Mouse (Mus musculus) erythroblast, adult 5-6 weeks (primary cell): ENCODE measurements around the gene Sec24c. TPM values are rescaled to one million over a fixed set of nuclear protein-coding genes. Genes with fewer than 3 reads are reported as not detected.
"Not testable (repeated sequence)": the region's sequence is repeated elsewhere in the genome, so short reads cannot be mapped to it uniquely, and the experiment has no call there.

Experiments
- ATAC-seq: replicated peaks from 2 replicates; pipeline ENCODE4 v1.8.0; 2016; ENCODE audit warnings: moderate number of reproducible peaks, mild to moderate bottlenecking, moderate TSS enrichment, inconsistent platforms; ENCODE audit not compliant: poor library complexity, low FRiP score, severe bottlenecking
- total RNA-seq, 2 experiments: library from RNA; stranded (forward) in 1 of 2; stranded (reverse) in 1 of 2; fragments of 150-400 nt in 1 of 2; fragments of 200-764, 138-1000 nt in 1 of 2; gene quantifications; 2 replicates each; pipeline versions ENCODE4 v1.2.3 to v1.2.4; 2015 to 2017; ENCODE audit warnings: low replicate concordance in 2 of 2

The Sec24c gene
- total RNA-seq (2015; ENCODE audit: low replicate concordance) (20.8 and 32.6 TPM in 2 replicates), total RNA-seq (2017; ENCODE audit: low replicate concordance) (60.1 and 67.7 TPM in 2 replicates)

GRCm38 (mm10) chr14:20674064-20674833, at the start of gene Sec24c:
Sec24c (plus strand) TSS chr14:20674308.
- peak; percentile 95 for ATAC-seq

DNA sequence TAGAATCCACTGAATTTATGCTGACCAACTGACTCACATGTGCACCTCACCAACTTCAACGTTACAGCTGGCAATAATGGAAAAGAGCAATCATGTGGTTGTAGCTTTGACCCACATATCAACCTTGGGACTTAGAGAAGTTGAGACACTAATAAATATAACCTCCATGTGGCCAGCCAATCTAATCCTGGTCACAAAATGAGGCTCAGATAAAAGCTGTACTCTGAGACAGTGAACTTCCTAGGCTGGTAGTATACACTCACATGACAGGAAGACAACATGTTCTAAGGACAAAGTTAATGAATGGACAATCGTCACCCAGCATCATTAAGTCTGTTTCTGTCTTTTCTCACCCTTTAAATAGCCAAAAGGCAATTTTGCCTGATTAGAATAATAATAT, 47.7 kb upstream of the Sec24c start:
- no peak for ATAC-seq

DNA sequence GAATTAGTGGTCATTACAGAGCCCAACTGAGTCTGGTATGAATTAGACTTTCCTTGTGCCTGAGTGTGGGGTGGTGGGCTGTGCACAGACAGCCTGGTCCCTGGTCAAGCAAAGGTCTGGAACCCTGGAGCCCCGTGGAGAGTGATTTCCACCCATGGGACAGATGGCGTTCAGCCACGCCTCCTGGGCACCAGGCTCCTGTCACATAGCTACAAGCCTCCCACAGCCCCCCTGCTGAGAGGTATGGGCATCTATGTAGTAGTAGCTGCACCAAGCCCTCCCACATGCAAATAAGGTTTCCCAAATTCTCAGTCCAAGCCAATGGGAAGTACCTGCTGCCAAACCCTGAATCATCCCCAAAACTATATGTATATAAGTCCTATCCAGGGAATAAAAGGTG, 47.1 kb upstream of the Sec24c start:
- no peak for ATAC-seq

GRCm38 (mm10) chr14:20631253-20631652, 42.9 kb upstream of the Sec24c start:
- ATAC-seq = no peak

DNA sequence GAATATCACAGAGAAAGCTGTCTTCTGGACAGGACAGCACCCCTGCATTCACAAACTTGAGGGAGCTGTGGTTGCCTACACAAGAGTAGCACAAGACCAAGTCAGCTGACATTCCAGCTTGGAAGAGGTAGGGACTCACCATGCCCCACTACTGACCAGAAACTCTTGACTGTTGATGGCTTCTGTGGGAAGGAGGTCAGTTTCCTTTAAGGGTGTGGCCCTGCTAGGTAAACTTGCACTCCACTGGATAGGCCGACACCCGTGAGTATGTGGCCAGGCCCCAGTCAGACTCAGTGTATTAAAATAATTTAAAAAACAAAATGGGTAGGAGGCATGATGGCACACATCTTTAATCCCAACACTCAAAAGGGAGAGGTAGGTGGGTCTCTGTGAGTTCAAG, 38.6 kb upstream of the Sec24c start:
- ATAC-seq = no peak

DNA sequence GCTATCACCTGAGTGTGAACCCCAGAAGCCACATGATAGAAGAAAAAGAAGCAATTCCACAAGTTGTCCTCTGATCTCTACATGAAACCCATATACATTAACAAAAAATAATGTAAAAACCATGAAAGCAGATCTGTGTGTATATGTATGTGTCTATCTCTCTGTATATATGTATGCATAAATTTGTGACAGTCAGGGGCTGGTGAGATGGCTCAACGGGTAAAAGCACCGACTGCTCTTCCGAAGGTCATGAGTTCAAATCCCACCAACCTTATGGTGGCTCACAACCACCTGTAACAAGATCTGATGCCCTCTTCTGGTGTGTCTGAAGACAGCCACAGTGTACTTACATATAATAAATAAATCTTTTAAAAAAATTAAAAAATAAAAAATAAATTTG, 37.1 kb upstream of the Sec24c start:
- ATAC-seq = not testable (repeated sequence)

- ATAC-seq = no peak
Measured at GRCm38 (mm10) chr14:20637818-20638574, 36.1 kb upstream of the Sec24c start.

DNA sequence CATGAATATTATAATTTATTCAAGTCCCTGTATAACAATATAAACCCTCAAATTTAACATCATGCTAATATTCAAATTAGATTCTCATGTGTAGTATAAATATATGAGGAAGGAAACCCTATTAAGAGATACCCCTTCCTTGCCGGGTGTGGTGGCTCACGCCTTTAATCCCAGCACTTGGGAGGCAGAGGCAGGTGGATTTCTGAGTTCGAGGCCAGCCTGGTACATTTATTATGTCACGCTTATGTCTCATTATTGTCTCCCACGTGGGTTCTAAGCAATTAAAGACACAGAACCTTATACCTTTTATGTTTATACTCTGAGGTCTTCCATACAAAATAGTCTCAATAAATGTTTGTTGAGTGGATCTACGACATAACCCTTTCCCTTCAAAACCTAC, 35.4 kb upstream of the Sec24c start:
- no peak for ATAC-seq

- ATAC-seq = no peak
Measured at GRCm38 (mm10) chr14:20639918-20640619, 34.0 kb upstream of the Sec24c start.

- ATAC-seq = peak; percentile 97
Measured at GRCm38 (mm10) chr14:20640644-20641437, 33.3 kb upstream of the Sec24c start, which contains the start of gene Usp54. Usp54 (minus strand) TSS chr14:20641063.

GRCm38 (mm10) chr14:20641438-20641875, 32.7 kb upstream of the Sec24c start:
- ATAC-seq = peak; percentile 40

DNA sequence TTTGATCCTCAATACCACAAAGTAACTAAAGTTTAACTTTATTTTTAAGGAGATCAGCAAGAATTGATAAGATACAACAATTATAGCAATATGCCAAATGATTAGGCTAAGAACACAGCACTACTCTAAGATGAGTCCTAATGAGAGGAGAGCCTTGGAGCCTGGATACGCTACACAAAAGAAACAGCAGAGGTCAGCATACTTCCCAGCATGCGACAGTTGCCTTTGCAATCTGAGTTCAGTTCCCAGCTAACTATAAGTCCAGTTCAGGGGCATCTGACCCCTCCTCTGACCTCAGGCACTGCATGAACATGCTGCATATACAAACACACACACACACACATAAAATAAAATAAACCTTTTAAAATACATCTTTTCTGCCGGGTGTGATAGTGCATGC, 28.6 kb upstream of the Sec24c start:
- ATAC-seq = no peak

- peak; percentile 60; the same call in 1 of the 2 replicates for ATAC-seq
Measured at GRCm38 (mm10) chr14:20646381-20646780, 27.7 kb upstream of the Sec24c start.

GRCm38 (mm10) chr14:20651000-20651399, 23.1 kb upstream of the Sec24c start:
- no peak for ATAC-seq

- no peak for ATAC-seq
Measured at GRCm38 (mm10) chr14:20651722-20652256, 22.3 kb upstream of the Sec24c start.

DNA sequence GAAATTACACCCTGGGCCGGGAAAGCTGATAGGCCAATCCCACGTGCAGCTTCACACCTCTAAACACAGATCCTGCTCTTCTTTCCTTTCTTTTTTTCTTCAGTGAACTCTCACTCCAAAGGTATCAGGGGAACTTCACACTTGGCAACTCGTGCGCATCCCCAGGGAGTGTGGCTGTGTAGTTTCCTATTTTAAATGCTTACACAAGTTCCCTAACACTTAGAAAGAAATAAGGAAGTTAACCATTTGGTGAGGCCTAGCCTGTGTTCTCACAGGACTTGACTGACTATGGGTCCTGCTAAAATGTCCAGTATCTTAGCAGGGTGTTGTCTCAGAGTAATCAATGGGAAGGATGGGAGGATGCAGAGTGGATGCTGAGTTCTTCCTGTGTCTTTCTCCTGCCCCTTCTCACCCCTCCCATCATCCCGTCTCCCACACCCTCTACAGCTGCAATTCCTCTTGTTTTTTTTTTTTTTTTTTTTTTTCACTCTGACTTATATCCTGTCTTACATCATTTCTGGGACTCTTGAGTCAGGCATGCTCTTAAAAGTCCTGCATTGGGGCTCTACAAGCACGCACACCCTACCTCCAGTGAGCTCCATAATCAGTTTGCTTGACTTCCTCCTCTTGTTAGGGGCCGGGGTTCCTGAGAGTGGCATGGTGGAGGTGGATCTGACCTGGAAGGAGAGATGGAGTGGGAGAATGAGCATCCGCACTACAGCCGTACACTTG, 19.3 kb upstream of the Sec24c start:
- ATAC-seq = no peak

- no peak for ATAC-seq
Measured at GRCm38 (mm10) chr14:20655731-20656130, 18.4 kb upstream of the Sec24c start.

DNA sequence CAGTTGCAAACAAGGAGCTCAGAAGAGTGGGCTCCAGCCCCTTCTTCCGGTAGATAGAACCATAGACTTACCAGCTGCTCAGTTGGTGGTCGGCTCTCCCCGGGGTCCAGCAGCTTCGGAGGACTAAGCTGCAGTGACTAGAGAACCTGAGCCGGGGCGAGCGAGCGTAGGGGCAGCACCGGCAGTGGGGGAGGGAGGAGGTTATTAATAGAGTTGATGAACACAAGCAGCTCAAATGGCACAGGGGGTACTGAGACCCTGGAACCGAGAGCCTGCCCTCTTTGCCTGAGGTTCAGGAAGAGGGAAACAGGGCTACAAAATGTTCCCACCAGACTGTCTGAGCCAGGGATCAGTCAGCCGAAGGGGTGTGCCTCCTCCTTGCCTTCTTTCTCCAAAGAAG, 17.7 kb upstream of the Sec24c start, which contains the start of gene Myoz1:
Gene Myoz1 (minus strand): TSS at position 180 of the 400 bp plus-strand sequence.
- no peak for ATAC-seq
